Comparison of ENCODE assay signal across 13 mouse cellular contexts in genomic region chr3:151294606-151295005, GRCm38 (mm10).
DNase-seq lines count a peak whose midpoint lies in the region; ATAC-seq and TF ChIP-seq lines count a peak whose summit lies in the region.
"Had no signal": no experiment of that assay in that cellular context is flagged by ENCODE, and none has a peak within 500 bp of the region (broad histone marks: within the 10 kb centered on the region; RNA-seq: fewer than 3 reads in every experiment).

No protein-coding gene starts in this region.

- 0 out of 2 replicates have a peak overlapping the region, but pooled peaks have one; percentile 24 for H3K9ac ChIP-seq in hindbrain, embryonic 12.5 days
- no peak overlapping the region for H3K9ac ChIP-seq in hindbrain, embryonic 16.5 days (ENCODE audit: low read depth, low read length)
- no peak overlapping the region for H3K9ac ChIP-seq in neural tube, embryonic 13.5 days
- H3K9ac ChIP-seq in neural tube, embryonic 15.5 days (replicated peaks): no peak overlapping the region
- H3K9ac ChIP-seq: limb, embryonic 13.5 days had no signal

- WGBS in cerebellum, adult 2 months: 29% methylated on average over 7 of the region's 7 CpGs
- 72% methylated on average over 7 of the region's 7 CpGs for WGBS in hindbrain, embryonic 12.5 days
- 69% methylated on average over 7 of the region's 7 CpGs for WGBS in hindbrain, embryonic 16.5 days
- WGBS in neural tube, embryonic 13.5 days: 77% methylated on average over 7 of the region's 7 CpGs
- 77% methylated on average over 7 of the region's 7 CpGs for WGBS in neural tube, embryonic 15.5 days

- peak; percentile 28 to 56 for DNase-seq in cerebellum, adult 2 months
- no peak for DNase-seq in cerebellum, adult 9-10 months
- no peak for DNase-seq in embryo, embryonic 11 days
- DNase-seq in yolk sac, embryonic 10.5 days (ENCODE audit: low spot score): no peak
- DNase-seq: B cell, adult 2 months; layer of hippocampus, postnatal 36 days; spleen, adult 18-20 months had no signal

- H3K9me3 ChIP-seq in hindbrain, embryonic 12.5 days (replicated peaks): no peaks in the 10 kb centered on the region
- H3K9me3 ChIP-seq in hindbrain, embryonic 16.5 days (ENCODE audit: control insufficient read depth, low read length): no peaks in the 10 kb centered on the region
- H3K9me3 ChIP-seq in neural tube, embryonic 13.5 days: no peaks in the 10 kb centered on the region
- H3K9me3 ChIP-seq in neural tube, embryonic 15.5 days (replicated peaks): no peaks in the 10 kb centered on the region
- H3K9me3 ChIP-seq: limb, embryonic 13.5 days; megakaryocyte, embryonic 14.5 days had no signal

- H3K36me3 ChIP-seq in hindbrain, embryonic 12.5 days: no peaks in the 10 kb centered on the region
- H3K36me3 ChIP-seq in hindbrain, embryonic 16.5 days (ENCODE audit: control insufficient read depth, insufficient read depth, low read length): no peaks in the 10 kb centered on the region
- no peaks in the 10 kb centered on the region for H3K36me3 ChIP-seq in neural tube, embryonic 13.5 days
- no peaks in the 10 kb centered on the region for H3K36me3 ChIP-seq in neural tube, embryonic 15.5 days
- H3K36me3 ChIP-seq: limb, embryonic 13.5 days had no signal

- H3K4me2 ChIP-seq in hindbrain, embryonic 12.5 days (replicated peaks): no peak overlapping the region
- H3K4me2 ChIP-seq in hindbrain, embryonic 16.5 days (ENCODE audit: low read length): no peak overlapping the region
- no peak overlapping the region for H3K4me2 ChIP-seq in neural tube, embryonic 13.5 days
- H3K4me2 ChIP-seq in neural tube, embryonic 15.5 days: no peak overlapping the region
- H3K4me2 ChIP-seq: limb, embryonic 13.5 days had no signal

- no peak for ATAC-seq in hindbrain, embryonic 12.5 days (ENCODE audit: low FRiP score)
- ATAC-seq in hindbrain, embryonic 16.5 days: no peak
- ATAC-seq in neural tube, embryonic 13.5 days (ENCODE audit: low read depth): no peak
- no peak for ATAC-seq in neural tube, embryonic 15.5 days (ENCODE audit: low FRiP score)

- H3K27me3 ChIP-seq in cerebellum, adult 2 months (ENCODE audit: control insufficient read depth, insufficient read depth, low read length): no peaks in the 10 kb centered on the region
- H3K27me3 ChIP-seq in hindbrain, embryonic 12.5 days: no peaks in the 10 kb centered on the region
- no peaks in the 10 kb centered on the region for H3K27me3 ChIP-seq in hindbrain, embryonic 16.5 days (replicated peaks; ENCODE audit: control insufficient read depth, insufficient read depth, low read length)
- no peaks in the 10 kb centered on the region for H3K27me3 ChIP-seq in neural tube, embryonic 13.5 days
- no peaks in the 10 kb centered on the region for H3K27me3 ChIP-seq in neural tube, embryonic 15.5 days (replicated peaks)
- H3K27me3 ChIP-seq: limb, embryonic 13.5 days; megakaryocyte, embryonic 14.5 days had no signal

- H3K4me1 ChIP-seq in cerebellum, adult 2 months (ENCODE audit: control insufficient read depth, insufficient read depth, low read length): peaks cover 12% of the 10 kb centered on the region; the same call in 1 of the 2 replicates
- peaks cover 2% of the 10 kb centered on the region; the same call in 1 of the 2 replicates for H3K4me1 ChIP-seq in hindbrain, embryonic 12.5 days
- peaks cover 2% of the 10 kb centered on the region; the same call in 1 of the 2 replicates for H3K4me1 ChIP-seq in hindbrain, embryonic 16.5 days (ENCODE audit: control insufficient read depth, insufficient read depth, low read depth, low read length)
- peaks cover 8% of the 10 kb centered on the region; the same call in 1 of the 2 replicates for H3K4me1 ChIP-seq in neural tube, embryonic 13.5 days (replicated peaks)
- 0 out of 2 replicates have a peak, but pooled peaks cover 3% of the 10 kb centered on the region for H3K4me1 ChIP-seq in neural tube, embryonic 15.5 days
- H3K4me1 ChIP-seq: limb, embryonic 13.5 days had no signal

- H3K27ac ChIP-seq in cerebellum, adult 2 months (ENCODE audit: insufficient read depth, low read length): peak overlapping the region; percentile 94
- H3K27ac ChIP-seq in hindbrain, embryonic 12.5 days: no peak overlapping the region
- H3K27ac ChIP-seq in hindbrain, embryonic 16.5 days (ENCODE audit: low read depth, low read length): no peak overlapping the region
- H3K27ac ChIP-seq in neural tube, embryonic 13.5 days (replicated peaks): 0 out of 2 replicates have a peak overlapping the region, but pooled peaks have one; percentile 49
- no peak overlapping the region for H3K27ac ChIP-seq in neural tube, embryonic 15.5 days (replicated peaks)
- H3K27ac ChIP-seq: limb, embryonic 13.5 days had no signal

- H3K4me3 ChIP-seq in cerebellum, adult 2 months (replicated peaks; ENCODE audit: insufficient read depth, low read depth, low read length): no peak overlapping the region
- H3K4me3 ChIP-seq in hindbrain, embryonic 12.5 days: no peak overlapping the region
- H3K4me3 ChIP-seq in hindbrain, embryonic 16.5 days (ENCODE audit: low read length): no peak overlapping the region
- no peak overlapping the region for H3K4me3 ChIP-seq in neural tube, embryonic 13.5 days
- H3K4me3 ChIP-seq in neural tube, embryonic 15.5 days (replicated peaks): no peak overlapping the region
- H3K4me3 ChIP-seq: limb, embryonic 13.5 days had no signal

- TF ChIP-seq CTCF in cerebellum, adult 2 months (IDR thresholded peaks at IDR 0.05; ENCODE audit: borderline replicate concordance, insufficient read depth, low read depth, low read length): no peak

- no peak for TF ChIP-seq POLR2A in cerebellum, adult 2 months (IDR thresholded peaks at IDR 0.05; ENCODE audit: borderline replicate concordance, insufficient read depth, low read length)

Comparison
In these comparisons a context has a peak if more than half of its experiments do, and no peak if none do; other contexts are left out.
1. DNase-seq: peak in cerebellum, adult 2 months (2 of 2); none in cerebellum, adult 9-10 months (single experiment), embryo, embryonic 11 days (single experiment) and yolk sac, embryonic 10.5 days (single experiment).
2. H3K27ac ChIP-seq: peak in cerebellum, adult 2 months (single experiment) and neural tube, embryonic 13.5 days (single experiment); none in hindbrain, embryonic 12.5 days (single experiment), hindbrain, embryonic 16.5 days (single experiment) and neural tube, embryonic 15.5 days (single experiment).